Mouse (Mus musculus) midbrain, embryonic 15.5 days (tissue): ENCODE measurements around the gene Ehf. TPM values are rescaled to one million over a fixed set of nuclear protein-coding genes. Genes with fewer than 3 reads are reported as not detected.

Source experiments
- ATAC-seq: fragments of 200-750 bp; cut with Nextera tagmentation; replicated peaks from 2 replicates; pipeline ENCODE4 v1.8.0; 2017; ENCODE audit warnings: moderate TSS enrichment
- H3K27ac ChIP-seq: fragments of 300-500 bp; sonication (generic); 2 replicates; pipeline ENCODE4 v1.5.1; 2015; ENCODE audit warnings: mild to moderate bottlenecking, inconsistent platforms
- H3K27me3 ChIP-seq: fragments of 300-500 bp; sonication (generic); replicated peaks from 2 replicates; pipeline ENCODE4 v1.6.1; 2015; ENCODE audit warnings: inconsistent platforms
- H3K36me3 ChIP-seq: fragments of 300-500 bp; sonication (generic); replicated peaks from 2 replicates; pipeline ENCODE4 v1.6.1; 2015; ENCODE audit warnings: inconsistent platforms
- H3K4me1 ChIP-seq: fragments of 300-500 bp; sonication (generic); 2 replicates; pipeline ENCODE4 v1.6.1; 2015; ENCODE audit warnings: inconsistent platforms
- H3K4me2 ChIP-seq: fragments of 300-500 bp; sonication (generic); 2 replicates; pipeline ENCODE4 v1.6.1; 2015; ENCODE audit warnings: inconsistent platforms, mild to moderate bottlenecking, moderate library complexity
- H3K4me3 ChIP-seq: fragments of 300-500 bp; sonication (generic); 2 replicates; pipeline ENCODE4 v1.5.1; 2015; ENCODE audit warnings: mild to moderate bottlenecking, inconsistent platforms
- H3K9ac ChIP-seq: fragments of 300-500 bp; sonication (generic); 2 replicates; pipeline ENCODE4 v1.6.1; 2015; ENCODE audit warnings: mild to moderate bottlenecking, inconsistent platforms
- H3K9me3 ChIP-seq: fragments of 300-500 bp; sonication (generic); 2 replicates; pipeline ENCODE4 v1.6.1; 2016; ENCODE audit warnings: inconsistent platforms
- WGBS: fragments of 180-500 bp; shearing (Covaris S2); methylation state at CpG from one replicate; pipeline ENCODE4 v1.1.7; 2015; ENCODE audit warnings: mixed read lengths; 5-methylcytosine and 5-hydroxymethylcytosine counted together
- polyA plus RNA-seq: library from polyadenylated mRNA; unstranded; fragments of >200 nt; fragmentation: Nextera tagmentation; extraction: Ambion mirVana; gene quantifications from 2 replicates; pipeline ENCODE4 v1.2.1, GENCODE M21; 2015

The Ehf gene
- polyA plus RNA-seq, 1 experiment from 2014 or later, result 0.18 TPM

- Histone ChIP-seq H3K9me3 (no peaks in the 10 kb centered on the region), H3K9ac (no peak overlapping the region), H3K4me3 (no peak overlapping the region), H3K27me3 (no peaks in the 10 kb centered on the region), H3K4me1 (no peaks in the 10 kb centered on the region), H3K4me2 (no peak overlapping the region), H3K36me3 (no peaks in the 10 kb centered on the region), H3K27ac (no peak overlapping the region)
- WGBS, result 91% methylated on average over 7 of the region's 7 CpGs
- no peak for ATAC-seq
These were observed 22.4 kb upstream of the Ehf start for GRCm38 (mm10) chr2:103325301-103326048.

DNA sequence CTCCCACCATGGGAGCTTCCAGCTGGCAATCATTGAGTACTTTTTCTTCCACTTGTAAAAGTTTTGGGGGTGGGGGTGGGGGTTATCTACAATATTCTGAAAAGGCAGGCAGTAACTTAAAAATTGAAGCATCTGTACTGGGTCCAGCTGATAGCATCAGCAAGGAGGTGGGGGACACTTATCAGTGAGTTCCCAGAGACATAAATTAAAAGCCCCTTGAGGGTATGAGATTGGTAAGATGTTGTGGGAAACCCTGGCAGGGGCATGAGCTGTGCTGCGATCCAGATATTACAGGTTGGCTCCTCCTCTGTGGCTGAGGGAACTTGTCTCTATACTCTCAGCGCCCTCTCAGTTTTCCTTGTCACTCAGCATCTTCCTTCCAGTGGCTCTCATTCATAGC lies 21.2 kb upstream of the Ehf start:
- no peak for ATAC-seq
- no peaks in the 10 kb centered on the region for H3K4me1 ChIP-seq
- H3K27me3 ChIP-seq, result no peaks in the 10 kb centered on the region
- no peak overlapping the region for H3K9ac ChIP-seq
- no peak overlapping the region for H3K27ac ChIP-seq
- no peak overlapping the region for H3K4me3 ChIP-seq
- no peaks in the 10 kb centered on the region for H3K36me3 ChIP-seq
- H3K9me3 ChIP-seq, result no peaks in the 10 kb centered on the region
- no peak overlapping the region for H3K4me2 ChIP-seq
- WGBS, result 80% methylated on average over 2 of the region's 2 CpGs

DNA sequence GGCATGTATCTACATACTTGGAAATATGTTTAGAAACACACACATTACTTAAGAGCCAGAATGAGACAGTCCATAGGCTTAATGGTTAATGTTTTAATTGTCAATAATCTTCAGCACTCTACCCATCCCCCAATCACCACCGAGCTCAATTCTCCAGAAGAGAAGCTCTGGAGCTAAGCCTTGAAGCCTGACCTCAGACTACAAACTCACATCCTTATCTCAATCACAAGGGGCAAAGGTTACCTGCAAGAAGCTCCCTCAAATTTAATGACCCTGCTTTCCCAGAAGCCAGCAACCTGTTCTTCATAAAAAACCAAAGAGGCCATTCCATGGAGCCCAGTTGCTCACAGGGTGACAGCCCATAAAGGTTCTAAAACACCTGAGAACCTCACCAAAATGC lies 19.1 kb upstream of the Ehf start:
- ATAC-seq, result no peak
- H3K36me3 ChIP-seq, result no peaks in the 10 kb centered on the region
- no peak overlapping the region for H3K4me3 ChIP-seq
- H3K4me2 ChIP-seq, result no peak overlapping the region
- no peaks in the 10 kb centered on the region for H3K27me3 ChIP-seq
- 73% methylated on average over 1 of the region's 1 CpGs for WGBS
- no peaks in the 10 kb centered on the region for H3K4me1 ChIP-seq
- H3K9me3 ChIP-seq, result no peaks in the 10 kb centered on the region
- no peak overlapping the region for H3K9ac ChIP-seq
- H3K27ac ChIP-seq, result no peak overlapping the region

DNA sequence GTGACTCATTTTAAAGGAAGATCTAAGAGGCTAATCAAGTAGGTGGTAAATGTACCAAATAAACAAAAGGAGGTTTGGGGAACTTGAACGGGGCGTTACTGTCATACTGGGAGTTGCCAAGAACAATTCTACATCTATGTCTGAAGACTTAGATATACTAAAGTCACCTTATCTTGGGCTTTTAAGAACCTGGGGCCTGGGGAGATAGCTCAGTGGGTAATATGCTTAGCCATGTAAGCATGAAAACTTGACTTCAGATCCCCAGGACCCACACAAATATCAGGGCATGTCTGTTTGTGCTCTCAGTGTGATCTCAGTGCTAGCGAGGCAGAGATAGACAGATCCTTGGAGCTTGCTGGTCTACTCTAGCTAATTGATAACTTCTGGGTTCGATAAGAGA lies 18.6 kb upstream of the Ehf start:
- H3K9ac ChIP-seq, result no peak overlapping the region
- H3K27ac ChIP-seq, result no peak overlapping the region
- no peak overlapping the region for H3K4me3 ChIP-seq
- no peak for ATAC-seq
- H3K9me3 ChIP-seq, result no peaks in the 10 kb centered on the region
- no peaks in the 10 kb centered on the region for H3K27me3 ChIP-seq
- no peaks in the 10 kb centered on the region for H3K36me3 ChIP-seq
- H3K4me1 ChIP-seq, result no peaks in the 10 kb centered on the region
- WGBS, result 91% methylated on average over 4 of the region's 4 CpGs
- no peak overlapping the region for H3K4me2 ChIP-seq

- no peak overlapping the region for H3K4me3 ChIP-seq
- H3K27ac ChIP-seq, result no peak overlapping the region
- H3K27me3 ChIP-seq, result no peaks in the 10 kb centered on the region
- H3K4me2 ChIP-seq, result no peak overlapping the region
- no peaks in the 10 kb centered on the region for H3K9me3 ChIP-seq
- no peak overlapping the region for H3K9ac ChIP-seq
- H3K36me3 ChIP-seq, result no peaks in the 10 kb centered on the region
- ATAC-seq, result no peak
- WGBS, result 92% methylated on average over 4 of the region's 4 CpGs
- no peaks in the 10 kb centered on the region for H3K4me1 ChIP-seq
These were observed 10.9 kb upstream of the Ehf start for GRCm38 (mm10) chr2:103314002-103314401.

DNA sequence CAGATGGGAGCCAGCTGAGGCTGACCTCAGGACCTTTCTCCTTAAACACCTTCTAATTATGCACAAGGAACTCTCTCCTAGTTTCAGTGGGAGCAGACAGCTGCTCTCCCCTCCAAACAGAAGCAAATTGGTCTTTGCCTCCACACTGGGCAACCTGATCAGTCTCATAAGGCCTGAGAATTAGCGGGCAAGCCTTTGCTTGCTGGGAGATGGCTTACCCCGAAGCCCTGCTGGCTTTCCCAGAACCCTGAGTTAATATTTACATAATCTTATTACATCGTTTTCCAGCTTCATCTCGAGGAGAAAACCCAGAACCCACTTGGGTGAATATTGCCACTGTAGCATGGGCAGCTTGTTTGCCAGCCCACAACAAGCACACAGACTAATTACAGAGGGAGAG lies 9.6 kb upstream of the Ehf start:
- H3K36me3 ChIP-seq, result no peaks in the 10 kb centered on the region
- H3K4me3 ChIP-seq, result no peak overlapping the region
- no peak overlapping the region for H3K27ac ChIP-seq
- H3K27me3 ChIP-seq, result no peaks in the 10 kb centered on the region
- WGBS, result 37% methylated on average over 4 of the region's 4 CpGs
- H3K9me3 ChIP-seq, result no peaks in the 10 kb centered on the region
- H3K4me2 ChIP-seq, result no peak overlapping the region
- H3K4me1 ChIP-seq, result no peaks in the 10 kb centered on the region
- no peak for ATAC-seq
- H3K9ac ChIP-seq, result no peak overlapping the region

DNA sequence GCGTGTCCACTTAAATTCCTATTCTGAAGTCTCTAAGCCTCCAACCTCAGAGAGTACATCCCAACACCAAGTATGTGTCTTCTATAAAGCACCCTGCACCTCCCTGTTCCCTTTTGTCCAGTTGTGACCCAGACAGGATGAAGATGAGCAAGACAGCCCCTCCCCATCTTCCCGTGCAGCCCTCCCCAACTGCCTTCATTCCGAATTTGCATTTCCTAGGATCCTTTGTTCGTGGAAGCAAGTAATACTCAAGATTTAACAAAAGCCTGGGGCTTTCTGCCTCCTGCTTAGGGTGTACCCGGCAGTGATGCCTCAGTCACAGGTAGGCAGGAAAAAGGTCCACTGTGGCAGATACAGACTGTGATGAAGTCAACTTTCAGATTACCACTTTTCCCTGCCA lies 7.6 kb upstream of the Ehf start:
- H3K4me1 ChIP-seq, result no peaks in the 10 kb centered on the region
- 27% methylated on average over 5 of the region's 5 CpGs for WGBS
- H3K9ac ChIP-seq, result no peak overlapping the region
- no peak overlapping the region for H3K4me3 ChIP-seq
- no peaks in the 10 kb centered on the region for H3K36me3 ChIP-seq
- no peak overlapping the region for H3K27ac ChIP-seq
- no peaks in the 10 kb centered on the region for H3K9me3 ChIP-seq
- no peak overlapping the region for H3K4me2 ChIP-seq
- no peaks in the 10 kb centered on the region for H3K27me3 ChIP-seq
- no peak for ATAC-seq

GRCm38 (mm10) chr2:103306686-103307085 lies 3.6 kb upstream of the Ehf start:
- Histone ChIP-seq H3K36me3 (no peaks in the 10 kb centered on the region), H3K27ac (no peak overlapping the region), H3K4me2 (no peak overlapping the region), H3K9me3 (no peaks in the 10 kb centered on the region), H3K4me1 (no peaks in the 10 kb centered on the region), H3K4me3 (no peak overlapping the region), H3K27me3 (no peaks in the 10 kb centered on the region), H3K9ac (no peak overlapping the region)
- no peak for ATAC-seq
- 62% methylated on average over 6 of the region's 6 CpGs for WGBS

DNA sequence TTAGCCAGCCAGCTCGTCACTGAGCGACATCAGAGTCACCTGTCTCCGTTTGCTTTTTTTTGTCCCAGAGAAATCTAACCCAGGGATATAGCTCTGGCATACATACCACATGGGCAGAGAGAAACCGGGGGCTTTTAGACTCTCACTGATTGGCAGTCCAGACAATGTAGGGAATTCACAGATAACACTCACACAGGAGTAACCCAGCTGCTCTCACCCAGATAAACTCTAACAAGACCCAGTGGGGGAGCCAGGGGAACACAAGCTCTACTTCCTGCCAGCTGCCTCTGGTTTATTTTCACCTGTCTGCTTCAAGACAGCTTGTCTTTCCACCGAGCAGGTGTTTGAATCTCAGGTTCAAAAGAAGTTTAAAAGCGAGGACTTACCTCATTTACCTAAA lies 409 bp downstream of the Ehf start:
- Histone ChIP-seq H3K9ac (no peak overlapping the region), H3K27me3 (no peaks in the 10 kb centered on the region), H3K4me2 (no peak overlapping the region), H3K27ac (no peak overlapping the region), H3K36me3 (no peaks in the 10 kb centered on the region), H3K4me3 (no peak overlapping the region), H3K4me1 (no peaks in the 10 kb centered on the region), H3K9me3 (no peaks in the 10 kb centered on the region)
- no peak for ATAC-seq
- 69% methylated on average over 6 of the region's 6 CpGs for WGBS

- no peak overlapping the region for H3K27ac ChIP-seq
- no peaks in the 10 kb centered on the region for H3K4me1 ChIP-seq
- no peak for ATAC-seq
- H3K4me2 ChIP-seq, result no peak overlapping the region
- WGBS, result 78% methylated on average over 13 of the region's 13 CpGs
- H3K36me3 ChIP-seq, result no peaks in the 10 kb centered on the region
- no peak overlapping the region for H3K9ac ChIP-seq
- no peaks in the 10 kb centered on the region for H3K27me3 ChIP-seq
- H3K4me3 ChIP-seq, result no peak overlapping the region
- H3K9me3 ChIP-seq, result no peaks in the 10 kb centered on the region
These were observed 4.2 kb downstream of the Ehf start for GRCm38 (mm10) chr2:103298711-103299463.

GRCm38 (mm10) chr2:103294526-103294925 lies 8.6 kb downstream of the Ehf start:
- ATAC-seq, result no peak
- Histone ChIP-seq H3K9me3 (no peaks in the 10 kb centered on the region), H3K9ac (no peak overlapping the region), H3K27ac (no peak overlapping the region), H3K36me3 (no peaks in the 10 kb centered on the region), H3K4me2 (no peak overlapping the region), H3K4me1 (0 out of 2 replicates have a peak, but pooled peaks cover 2% of the 10 kb centered on the region), H3K4me3 (no peak overlapping the region), H3K27me3 (no peaks in the 10 kb centered on the region)
- WGBS, result 19% methylated on average over 3 of the region's 3 CpGs

GRCm38 (mm10) chr2:103293751-103294150 lies 9.3 kb downstream of the Ehf start:
- 0 out of 2 replicates have a peak, but pooled peaks cover 2% of the 10 kb centered on the region for H3K4me1 ChIP-seq
- H3K27me3 ChIP-seq, result no peaks in the 10 kb centered on the region
- no peaks in the 10 kb centered on the region for H3K36me3 ChIP-seq
- no peak overlapping the region for H3K9ac ChIP-seq
- no peak overlapping the region for H3K4me3 ChIP-seq
- 70% methylated on average over 5 of the region's 5 CpGs for whole genome bisulfite sequencing
- H3K27ac ChIP-seq, result no peak overlapping the region
- no peak for ATAC-seq
- H3K4me2 ChIP-seq, result no peak overlapping the region
- H3K9me3 ChIP-seq, result no peaks in the 10 kb centered on the region

DNA sequence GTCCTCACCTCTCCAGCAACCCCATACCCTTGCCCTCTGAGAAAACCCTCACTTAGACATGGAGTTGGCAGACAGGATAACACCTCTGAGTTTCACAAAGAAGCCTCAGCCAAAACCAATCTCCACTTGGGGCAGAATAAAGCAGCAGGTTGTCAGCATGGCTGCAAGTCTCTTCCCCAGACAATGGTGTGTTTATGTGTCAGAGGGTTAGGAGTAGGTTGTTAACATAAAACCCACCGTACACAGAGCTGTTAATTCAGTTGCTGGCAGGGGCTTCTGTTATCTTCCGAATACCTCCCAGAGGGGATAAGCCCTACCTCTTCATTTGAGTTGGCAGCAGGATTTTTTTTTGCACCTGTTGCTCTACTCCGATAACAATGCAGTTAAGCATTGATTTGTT lies 9.9 kb downstream of the Ehf start:
- no peaks in the 10 kb centered on the region for H3K27me3 ChIP-seq
- H3K4me2 ChIP-seq, result no peak overlapping the region
- WGBS, result 19% methylated on average over 3 of the region's 3 CpGs
- H3K27ac ChIP-seq, result no peak overlapping the region
- H3K4me3 ChIP-seq, result no peak overlapping the region
- H3K4me1 ChIP-seq, result 0 out of 2 replicates have a peak, but pooled peaks cover 2% of the 10 kb centered on the region
- ATAC-seq, result no peak
- no peak overlapping the region for H3K9ac ChIP-seq
- H3K36me3 ChIP-seq, result no peaks in the 10 kb centered on the region
- H3K9me3 ChIP-seq, result no peaks in the 10 kb centered on the region
